Mouse (Mus musculus) testis, adult 2 months (tissue): ENCODE results near the gene Pskh1.

Source experiments
- CTCF ChIP-seq: fragments of 200-500 bp; IDR thresholded peaks from 2 replicates; pipeline ENCODE4 v1.5.1; 2012; ENCODE audit warnings: low read depth, mild to moderate bottlenecking, inconsistent platforms, low read length, moderate library complexity; ENCODE audit not compliant: control insufficient read depth, insufficient read depth, insufficient replicate concordance
- POLR2A ChIP-seq: fragments of 200-500 bp; IDR thresholded peaks from 2 replicates; pipeline ENCODE4 v1.6.1; 2012; ENCODE audit warnings: low read depth, mild to moderate bottlenecking, inconsistent platforms, low read length, moderate library complexity; ENCODE audit not compliant: control insufficient read depth

DNA sequence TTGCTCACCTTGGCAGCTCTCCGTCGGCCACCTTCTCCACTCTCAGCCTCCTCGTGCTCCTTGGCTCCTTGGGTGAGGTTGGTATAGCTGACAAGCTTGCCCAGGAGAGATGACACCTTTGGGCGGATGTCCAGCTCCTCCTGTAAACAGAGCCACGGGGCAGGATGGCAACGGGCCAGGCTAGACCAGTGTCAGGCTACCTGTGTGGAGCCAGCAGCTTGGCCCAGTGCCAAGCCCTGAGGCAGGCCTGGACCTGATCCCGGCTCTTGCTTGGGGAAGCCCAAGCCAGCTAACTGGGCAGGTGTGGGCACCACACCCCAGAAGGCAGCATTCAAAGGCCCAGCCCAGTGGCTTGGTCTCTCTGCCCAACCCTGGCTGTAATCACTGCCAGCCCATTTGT lies 59.1 kb downstream of the Pskh1 start:
- TF ChIP-seq POLR2A (no peak), CTCF (no peak)
